Mouse (Mus musculus) forebrain, postnatal 0 days (tissue): ENCODE measurements at regions not wholly inside any gene's neighbourhood (a gene's known extent, or its start where the extent isn't known, plus 50 kb on each side); places are given as distances from the start of the nearest gene placed in this dataset.

ENCODE experiments used
- ATAC-seq: fragments of 200-750 bp; cut with Nextera tagmentation; 2 replicates; pipeline ENCODE4 v1.8.0; 2017; ENCODE audit warnings: mild to moderate bottlenecking, moderate library complexity
- DNase-seq: peaks from one replicate; pipeline ENCODE4 v3.0.0-alpha.2; 2015
- H3K27ac ChIP-seq: fragments of 300-500 bp; sonication (generic); 2 replicates; pipeline ENCODE4 v1.5.1; 2014; ENCODE audit warnings: low read depth, mild to moderate bottlenecking, antibody characterized with exemption, low read length, moderate library complexity, mixed read lengths
- H3K27me3 ChIP-seq: fragments of 300-500 bp; sonication (generic); 2 replicates; pipeline ENCODE4 v1.6.1; 2014; ENCODE audit warnings: mild to moderate bottlenecking, low read length, mixed read lengths; ENCODE audit not compliant: insufficient read depth
- H3K36me3 ChIP-seq: fragments of 300-500 bp; sonication (generic); 2 replicates; pipeline ENCODE4 v1.6.1; 2014; ENCODE audit warnings: mild to moderate bottlenecking, moderate library complexity; ENCODE audit not compliant: insufficient read depth
- H3K4me1 ChIP-seq: fragments of 300-500 bp; sonication (generic); 2 replicates; pipeline ENCODE4 v1.6.1; 2014; ENCODE audit warnings: antibody characterized with exemption; ENCODE audit not compliant: insufficient read depth
- H3K4me2 ChIP-seq: fragments of 300-500 bp; sonication (generic); 2 replicates; pipeline ENCODE4 v1.6.1; 2014; ENCODE audit warnings: low read depth, mild to moderate bottlenecking, moderate library complexity
- H3K4me3 ChIP-seq: fragments of 300-500 bp; sonication (generic); 2 replicates; pipeline ENCODE4 v1.5.1; 2014; ENCODE audit warnings: low read depth, low read length, mixed read lengths
- H3K9ac ChIP-seq: fragments of 300-500 bp; sonication (generic); 2 replicates; pipeline ENCODE4 v1.6.1; 2014; ENCODE audit warnings: mild to moderate bottlenecking
- H3K9me3 ChIP-seq: fragments of 300-500 bp; sonication (generic); 2 replicates; pipeline ENCODE4 v1.6.1; 2016; ENCODE audit warnings: low read length
- CTCF ChIP-seq: sonication (generic); IDR thresholded peaks from 2 replicates; pipeline ENCODE4 v1.5.1; 2016; ENCODE audit warnings: antibody characterized with exemption, control low read depth, low read depth
- WGBS: fragments of 180-500 bp; shearing (Covaris S2); extraction: QIAGEN DNeasy Blood & Tissue Kit; methylation state at CpG from one replicate; pipeline ENCODE4 v1.1.7; 2014; 5-methylcytosine and 5-hydroxymethylcytosine counted together

- Histone ChIP-seq H3K4me1 (no peaks in the 10 kb centered on the region), H3K27ac (no peak overlapping the region), H3K27me3 (no peaks in the 10 kb centered on the region), H3K4me2 (no peak overlapping the region), H3K9me3 (no peaks in the 10 kb centered on the region), H3K9ac (no peak overlapping the region), H3K36me3 (no peaks in the 10 kb centered on the region), H3K4me3 (no peak overlapping the region)
- DNase-seq (peak; percentile 9), ATAC-seq (no peak)
- TF ChIP-seq CTCF, result no peak
- WGBS, result 62% methylated on average over 1 of the region's 1 CpGs
These were observed 332.4 kb upstream of the Adarb2 start for GRCm38 (mm10) chr13:7870266-7870665.

GRCm38 (mm10) chr13:7915327-7915726, 287.3 kb upstream of the Adarb2 start:
- no peaks in the 10 kb centered on the region for H3K4me1 ChIP-seq
- no peak overlapping the region for H3K27ac ChIP-seq
- H3K9me3 ChIP-seq, result no peaks in the 10 kb centered on the region
- no peak for TF ChIP-seq CTCF
- no peaks in the 10 kb centered on the region for H3K36me3 ChIP-seq
- no peak overlapping the region for H3K4me3 ChIP-seq
- ATAC-seq (no peak), DNase-seq (no peak)
- H3K9ac ChIP-seq, result no peak overlapping the region
- H3K27me3 ChIP-seq, result no peaks in the 10 kb centered on the region
- no peak overlapping the region for H3K4me2 ChIP-seq
